Mouse (Mus musculus) layer of hippocampus, adult 11-12 months (tissue): ENCODE results near the gene Tmem234.
A peak's percentile ranks its signal among the peaks of the same experiment; 100 is the strongest.
"Not testable (repeated sequence)": the region's sequence is repeated elsewhere in the genome, so short reads cannot be mapped to it uniquely, and the experiment has no call there.

ENCODE experiments used
- DNase-seq: peaks from one replicate; pipeline ENCODE4 v3.0.0; 2022; ENCODE audit warnings: low spot score

The Tmem234 gene

DNA sequence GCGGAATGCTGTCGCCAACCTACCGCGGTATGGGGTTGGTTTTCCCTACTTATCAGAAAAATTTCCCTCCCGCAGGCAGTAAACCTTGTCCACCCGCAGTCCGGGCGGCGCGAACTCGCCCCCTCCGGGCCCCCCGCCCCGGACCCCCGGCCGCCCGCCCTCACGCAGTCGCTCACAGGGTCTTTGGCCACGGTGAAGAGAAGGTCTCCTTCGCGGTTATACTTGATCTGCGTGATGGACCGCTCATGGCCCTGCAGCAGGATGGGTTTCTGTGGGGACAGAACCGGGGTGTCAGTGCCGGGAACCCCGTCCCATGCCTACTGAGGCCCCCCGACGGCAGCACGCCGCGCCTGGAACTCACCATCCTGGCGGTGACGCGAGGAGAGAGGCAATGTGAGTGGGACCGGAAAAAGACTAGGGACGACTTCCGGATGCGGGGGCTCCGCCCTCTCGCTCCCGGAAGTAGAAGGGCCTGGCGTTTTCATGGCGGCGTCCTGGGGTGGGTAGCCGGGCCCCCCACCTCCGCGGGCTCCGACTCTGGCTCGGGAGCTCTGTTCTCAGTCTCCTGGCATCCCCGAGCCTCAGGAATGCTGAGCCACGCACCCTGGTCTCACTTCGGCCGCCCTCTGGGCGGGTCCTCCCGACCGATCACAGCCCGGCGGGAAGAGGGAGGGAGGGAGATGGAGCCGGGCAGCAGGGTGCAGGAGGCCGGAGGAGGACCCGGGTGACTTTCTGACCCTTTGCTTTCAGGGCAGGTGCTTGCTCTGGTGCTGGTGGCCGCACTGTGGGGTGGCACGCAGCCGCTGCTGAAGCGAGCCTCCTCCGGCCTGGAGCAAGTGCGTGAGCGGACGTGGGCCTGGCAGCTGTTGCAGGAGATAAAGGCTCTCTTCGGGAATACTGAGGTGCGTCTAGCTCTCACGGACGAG lies at the start of gene Tmem234, which contains the start of gene Eif3i:
Gene Tmem234 (plus strand): TSS at position 436 of the 926 bp plus-strand sequence.
Gene Eif3i (minus strand): TSS at position 416 of the 926 bp plus-strand sequence.
- peak; percentile 84 for DNase-seq

GRCm38 (mm10) chr4:129554512-129554911 lies 46.0 kb upstream of the Tmem234 start:
- not testable (repeated sequence) for DNase-seq

- DNase-seq: peak; percentile 70
These were observed 45.0 kb upstream of the Tmem234 start for GRCm38 (mm10) chr4:129555421-129555861.

GRCm38 (mm10) chr4:129555862-129556531 lies 44.5 kb upstream of the Tmem234 start:
- DNase-seq: peak; percentile 33

DNA sequence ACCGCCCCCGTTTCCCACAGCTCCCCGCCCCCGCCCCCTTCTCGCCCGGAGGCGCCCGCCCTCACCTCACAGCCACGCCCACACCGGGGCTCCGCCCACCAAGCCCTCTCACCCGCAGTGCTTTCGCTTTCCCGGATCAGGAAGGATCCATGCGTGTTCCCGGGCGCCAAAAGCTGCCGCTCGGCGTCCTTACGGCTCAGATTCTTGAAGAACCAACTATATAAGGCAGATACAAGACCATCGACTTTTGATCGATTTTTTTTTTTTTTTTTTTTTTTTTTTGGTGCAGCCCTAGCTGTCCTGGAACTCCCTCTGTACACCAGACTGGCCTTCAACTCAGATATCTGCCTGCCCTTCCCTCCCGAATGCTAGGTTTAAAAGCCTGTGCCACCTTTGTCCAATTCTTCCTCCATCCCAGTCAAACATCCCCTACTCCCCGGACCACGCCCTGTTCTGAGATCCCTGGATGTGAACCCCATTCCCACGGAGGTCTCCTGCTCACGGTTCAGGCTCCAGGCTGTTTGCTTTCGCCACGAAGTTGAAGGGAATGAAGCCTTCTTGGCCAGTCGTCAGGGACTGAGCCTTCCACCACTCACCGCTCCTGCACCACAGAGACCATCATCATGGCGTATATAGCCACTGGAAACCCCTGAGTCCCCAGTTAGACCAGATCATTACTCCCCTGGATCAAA lies 43.8 kb upstream of the Tmem234 start:
- DNase-seq: peak; percentile 84

- no peak for DNase-seq
These were observed 43.1 kb upstream of the Tmem234 start for GRCm38 (mm10) chr4:129557256-129557808.

- DNase-seq: no peak
These were observed 42.0 kb upstream of the Tmem234 start for GRCm38 (mm10) chr4:129558321-129558955.

DNA sequence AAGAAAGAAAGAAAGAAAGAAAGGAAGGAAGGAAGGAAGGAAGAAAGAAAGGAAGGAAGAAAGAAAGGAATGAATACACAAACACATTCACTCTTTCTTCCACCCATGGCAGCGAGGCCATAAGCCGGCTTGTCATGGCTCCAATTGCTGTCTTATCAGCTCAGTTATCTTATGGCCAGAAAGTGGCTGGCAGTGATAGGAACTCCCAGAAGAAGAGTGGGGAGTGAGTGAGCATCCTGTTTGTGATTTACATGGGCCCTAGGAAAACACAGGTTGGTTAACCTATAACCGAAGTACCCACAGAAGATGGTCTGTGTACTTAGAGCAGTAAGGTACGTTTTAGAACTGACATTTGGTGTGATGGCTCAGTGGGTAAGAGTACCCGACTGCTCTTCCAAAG lies 39.3 kb upstream of the Tmem234 start:
- DNase-seq: no peak

DNA sequence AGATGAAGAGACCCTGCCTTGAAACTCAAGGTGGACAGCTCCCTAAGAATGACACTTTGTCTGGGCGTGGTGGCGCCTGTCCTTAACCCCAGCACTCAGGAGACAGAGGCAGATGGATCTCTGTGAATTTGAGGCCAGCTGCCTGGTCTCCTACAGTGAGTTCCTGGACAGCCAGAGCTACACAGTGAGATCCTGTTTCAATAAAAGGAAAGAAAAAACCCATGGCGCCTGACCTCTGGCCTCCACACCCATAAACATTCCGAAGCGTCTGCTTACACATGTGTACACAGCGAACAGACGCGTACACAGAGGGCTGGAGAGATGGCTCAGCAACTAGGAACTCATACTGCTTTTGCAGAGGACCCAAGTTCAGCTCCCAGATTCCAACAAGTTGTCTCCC lies 36.8 kb upstream of the Tmem234 start:
- no peak for DNase-seq

DNA sequence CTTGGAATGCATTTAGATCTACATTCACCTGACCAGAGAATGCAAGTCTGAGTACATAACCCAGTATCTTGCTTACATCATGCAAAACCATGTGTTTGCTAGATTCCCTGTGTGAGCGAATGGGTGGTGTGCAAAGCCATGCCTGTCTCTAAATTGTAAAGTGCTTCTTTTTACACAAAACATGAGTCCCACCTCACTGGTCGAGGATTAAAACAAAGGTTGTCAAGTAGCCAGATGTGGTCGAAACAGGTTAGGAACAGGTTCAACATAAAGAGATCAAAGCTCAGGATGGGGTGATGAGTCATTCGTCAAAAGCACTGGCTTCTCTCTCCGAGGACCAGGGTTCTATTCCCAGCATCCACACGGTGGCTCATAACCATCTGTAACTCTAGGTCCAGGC lies 35.3 kb upstream of the Tmem234 start:
- no peak for DNase-seq

GRCm38 (mm10) chr4:129568366-129568765 lies 32.1 kb upstream of the Tmem234 start:
- DNase-seq: no peak

GRCm38 (mm10) chr4:129570028-129570427 lies 30.4 kb upstream of the Tmem234 start:
- no peak for DNase-seq

GRCm38 (mm10) chr4:129571551-129572084 lies 28.9 kb upstream of the Tmem234 start:
- DNase-seq: no peak

GRCm38 (mm10) chr4:129572236-129573092 lies 28.0 kb upstream of the Tmem234 start:
- no peak for DNase-seq

GRCm38 (mm10) chr4:129573093-129573370 lies 27.4 kb upstream of the Tmem234 start:
- DNase-seq: no peak

DNA sequence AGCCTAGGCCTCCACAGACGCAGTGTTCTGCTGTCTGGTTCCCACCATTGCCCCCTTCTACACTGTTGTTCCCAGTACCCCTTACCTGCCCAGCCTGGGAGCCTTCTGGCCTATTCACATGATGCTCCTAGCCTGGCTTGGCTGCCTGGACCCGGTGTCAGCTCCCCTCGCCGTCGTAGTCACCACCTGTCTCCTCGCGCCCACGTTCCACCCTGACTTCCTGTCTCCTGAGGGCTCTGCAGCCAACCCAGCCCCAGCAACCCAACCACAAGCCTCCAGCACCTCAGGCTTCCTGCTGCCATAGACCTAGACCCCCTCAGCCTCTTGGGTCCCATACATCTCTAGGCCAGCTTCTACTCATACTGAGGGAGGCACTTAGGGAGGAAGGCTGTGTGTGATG lies 27.0 kb upstream of the Tmem234 start, which contains the start of gene Lck:
Gene Lck (minus strand): TSS at position 212 of the 400 bp plus-strand sequence.
- DNase-seq: no peak

GRCm38 (mm10) chr4:129575171-129575844 lies 25.2 kb upstream of the Tmem234 start:
- DNase-seq: no peak

DNA sequence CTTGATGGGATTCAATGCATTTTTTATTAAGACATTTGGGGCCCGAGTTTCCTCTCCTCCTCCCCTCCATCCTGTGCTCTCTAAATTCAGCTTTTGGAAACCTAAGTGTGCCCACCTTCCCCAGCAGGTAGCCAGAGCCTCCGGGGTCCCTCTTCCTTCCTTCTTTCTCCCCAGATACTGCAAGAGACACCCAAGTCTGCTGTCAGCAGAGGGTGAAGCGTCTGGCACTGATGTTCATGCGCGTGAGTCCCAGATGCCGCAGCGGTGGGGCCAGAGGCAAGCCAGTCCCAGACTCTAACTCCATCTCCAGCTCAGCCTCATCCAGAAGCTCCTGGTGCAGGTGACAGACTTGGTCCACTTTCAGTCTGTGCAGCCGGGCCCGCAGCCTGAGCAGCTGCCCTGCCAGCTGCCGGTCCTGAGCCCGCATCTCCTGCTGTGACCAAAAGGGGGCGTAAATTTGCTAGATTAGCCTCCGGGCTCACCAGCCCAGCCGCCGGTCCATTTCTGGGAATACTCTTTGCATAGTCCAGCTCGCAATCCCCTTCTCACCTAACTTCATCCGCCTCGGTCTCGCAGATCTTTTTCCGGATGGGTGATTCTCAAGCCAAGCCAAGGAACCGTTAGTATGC lies 23.5 kb upstream of the Tmem234 start:
- DNase-seq: peak; percentile 68

DNA sequence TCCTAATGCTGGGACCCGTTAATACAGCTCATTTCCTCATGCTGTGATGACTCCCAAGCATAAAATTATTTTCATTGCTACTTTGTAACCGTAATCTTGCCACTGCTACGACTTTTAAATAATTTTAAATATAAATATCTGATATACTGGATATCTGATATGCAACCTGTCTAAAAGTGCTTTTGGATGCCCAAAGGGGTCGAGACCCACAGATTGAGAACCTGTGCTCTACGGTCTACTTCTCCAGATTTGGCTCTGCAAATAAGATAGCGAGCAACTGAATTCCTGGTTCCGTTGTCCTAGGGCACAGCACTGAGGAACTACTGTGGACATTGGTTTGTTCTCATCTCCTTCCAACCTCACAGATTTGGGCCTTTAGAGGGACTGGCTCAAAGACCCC lies 22.8 kb upstream of the Tmem234 start:
- DNase-seq: no peak
